Mouse (Mus musculus) liver, postnatal 0 days (tissue): Measurements from ENCODE around the gene Olfr91.

Source experiments
- CTCF ChIP-seq: sonication (generic); IDR thresholded peaks from 2 replicates; pipeline ENCODE4 v1.5.1; 2016; ENCODE audit warnings: antibody characterized with exemption, low read depth
- EP300 ChIP-seq: IDR thresholded peaks from 2 replicates; pipeline ENCODE4 v1.6.1; 2016; ENCODE audit warnings: antibody characterized with exemption, low read depth, mild to moderate bottlenecking

DNA sequence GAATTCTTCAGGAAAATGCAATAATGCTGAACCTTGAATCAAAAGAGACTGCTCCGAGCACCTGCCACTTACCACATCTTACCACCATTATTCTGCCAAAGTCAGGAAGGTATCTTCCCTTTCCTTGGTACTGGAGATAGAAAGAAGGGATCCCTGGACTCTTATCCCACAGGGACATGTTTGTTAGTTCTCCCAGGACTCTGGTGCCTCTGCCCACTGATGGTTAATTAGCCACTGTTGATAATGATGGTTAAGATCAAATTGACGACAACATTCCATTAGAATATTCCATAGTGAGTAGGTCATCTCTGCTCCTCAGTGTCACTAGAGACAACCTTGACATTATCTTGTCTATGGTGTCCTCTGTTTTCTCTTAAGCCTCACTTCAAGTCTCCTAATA, 21.9 kb upstream of the Olfr91 start, which contains the start of gene Olfr92:
- no peak for TF ChIP-seq CTCF
- TF ChIP-seq EP300: no peak
